Mouse (Mus musculus) MEL (cell line): ENCODE results near the gene Acta1. TPM values are rescaled to one million over a fixed set of nuclear protein-coding genes. Genes with fewer than 3 reads are reported as not detected.

ENCODE experiments used
- DNase-seq: peaks from one replicate; pipeline ENCODE4 v3.0.0; 2011; ENCODE audit warnings: low read depth, low spot score
- H3K27ac ChIP-seq: 2 replicates; pipeline ENCODE4 v1.5.1; 2012; ENCODE audit warnings: low read depth, mild to moderate bottlenecking, control low read depth, low read length, moderate library complexity; ENCODE audit not compliant: control insufficient read depth
- H3K27me3 ChIP-seq, 2 experiments: fragments of 150-350 bp in 1 of 2; sonication (generic) in 1 of 2; 2 replicates each; pipeline ENCODE4 v1.6.1; 2012; ENCODE audit warnings: low read length in 2 of 2, mild to moderate bottlenecking in 2 of 2, improper control_type of control experiment in 1 of 2, moderate library complexity in 1 of 2; ENCODE audit not compliant: insufficient read depth in 2 of 2, control insufficient read depth in 1 of 2
- H3K36me3 ChIP-seq, 2 experiments: 2 replicates each; pipeline ENCODE4 v1.6.1; 2012 to 2014; ENCODE audit warnings: low read length in 2 of 2, improper control_type of control experiment in 1 of 2, inconsistent platforms in 1 of 2, mild to moderate bottlenecking in 1 of 2; ENCODE audit not compliant: insufficient read depth in 2 of 2, control insufficient read depth in 1 of 2
- H3K4me1 ChIP-seq, 2 experiments: fragments of 150-350 bp in 1 of 2; sonication (generic) in 1 of 2; 2 replicates each; pipeline ENCODE4 v1.6.1; 2012; ENCODE audit warnings: low read length in 2 of 2, improper control_type of control experiment in 1 of 2, mild to moderate bottlenecking in 1 of 2; ENCODE audit not compliant: insufficient read depth in 2 of 2, control insufficient read depth in 1 of 2
- H3K4me3 ChIP-seq, 2 experiments: fragments of 150-350 bp in 1 of 2; sonication (generic) in 1 of 2; 2 replicates each; pipeline ENCODE4 v1.5.1; 2012; ENCODE audit warnings: low read depth in 2 of 2, low read length in 2 of 2, mild to moderate bottlenecking in 2 of 2, moderate library complexity in 2 of 2, control low read depth in 1 of 2, improper control_type of control experiment in 1 of 2; ENCODE audit not compliant: control insufficient read depth in 1 of 2, insufficient read depth in 1 of 2
- H3K79me2 ChIP-seq: 2 replicates; pipeline ENCODE4 v1.6.1; 2012; ENCODE audit warnings: mild to moderate bottlenecking, low read length, moderate library complexity; ENCODE audit not compliant: control insufficient read depth, poor library complexity, insufficient read depth
- H3K9ac ChIP-seq: 2 replicates; pipeline ENCODE4 v1.6.1; 2012; ENCODE audit warnings: low read depth, mild to moderate bottlenecking, control low read depth, low read length, moderate library complexity; ENCODE audit not compliant: control insufficient read depth, poor library complexity, severe bottlenecking
- H3K9me3 ChIP-seq: fragments of 150-350 bp; sonication (generic); replicated peaks from 2 replicates; pipeline ENCODE4 v1.6.1; 2012; ENCODE audit warnings: mild to moderate bottlenecking, low read length, improper control_type of control experiment, moderate library complexity; ENCODE audit not compliant: insufficient read depth
- BHLHE40 ChIP-seq: IDR thresholded peaks from 2 replicates; pipeline ENCODE4 v1.6.1; 2012; ENCODE audit warnings: low read depth, mild to moderate bottlenecking, inconsistent platforms, low read length, improper control_type of control experiment, borderline replicate concordance
- EP300 ChIP-seq, 2 experiments: IDR thresholded peaks; 2 replicates each; pipeline ENCODE4 v1.6.1; 2011; ENCODE audit warnings: improper control_type of control experiment in 2 of 2, low read length in 2 of 2, low read depth in 1 of 2, mild to moderate bottlenecking in 1 of 2
- ETS1 ChIP-seq: IDR thresholded peaks from 2 replicates; pipeline ENCODE4 v1.6.1; 2012; ENCODE audit warnings: low read depth, mild to moderate bottlenecking, inconsistent platforms, low read length, improper control_type of control experiment, moderate library complexity
- MAX ChIP-seq: IDR thresholded peaks from 2 replicates; pipeline ENCODE4 v1.6.1; 2011; ENCODE audit warnings: low read length, improper control_type of control experiment
- MAZ ChIP-seq: IDR thresholded peaks from 2 replicates; pipeline ENCODE4 v1.6.1; 2012; ENCODE audit warnings: low read depth, mild to moderate bottlenecking, inconsistent platforms, low read length, improper control_type of control experiment
- MYC ChIP-seq: IDR thresholded peaks from 2 replicates; pipeline ENCODE4 v1.6.1; 2011; ENCODE audit warnings: low read depth, mild to moderate bottlenecking, low read length, improper control_type of control experiment, moderate library complexity
- POLR2A ChIP-seq, 2 experiments: IDR thresholded peaks; 2 replicates each; pipeline ENCODE4 v1.6.1; 2011 to 2012; ENCODE audit warnings: low read length in 2 of 2, mild to moderate bottlenecking in 2 of 2, control low read depth in 1 of 2, improper control_type of control experiment in 1 of 2, low read depth in 1 of 2, moderate library complexity in 1 of 2; ENCODE audit not compliant: control insufficient read depth in 1 of 2, insufficient read depth in 1 of 2, poor library complexity in 1 of 2
- POLR2AphosphoS2 ChIP-seq: IDR thresholded peaks from 2 replicates; pipeline ENCODE4 v1.6.1; 2011; ENCODE audit warnings: low read length, improper control_type of control experiment
- POLR2AphosphoS5 ChIP-seq: IDR thresholded peaks from 2 replicates; pipeline ENCODE4 v1.6.1; 2012; ENCODE audit warnings: low read depth, borderline replicate concordance, mild to moderate bottlenecking, inconsistent platforms, low read length, moderate library complexity, mixed read lengths
- RCOR1 ChIP-seq: IDR thresholded peaks from 2 replicates; pipeline ENCODE4 v1.6.1; 2012; ENCODE audit warnings: low read depth, mild to moderate bottlenecking, inconsistent platforms, low read length, improper control_type of control experiment
- SIN3A ChIP-seq: IDR thresholded peaks from 2 replicates; pipeline ENCODE4 v1.6.1; 2012; ENCODE audit warnings: low read length, improper control_type of control experiment, inconsistent platforms
- SMC3 ChIP-seq: IDR thresholded peaks from 2 replicates; pipeline ENCODE4 v1.6.1; 2011; ENCODE audit warnings: low read depth, low read length, improper control_type of control experiment
- TAL1 ChIP-seq: IDR thresholded peaks from 2 replicates; pipeline ENCODE4 v1.6.1; 2012; ENCODE audit warnings: mild to moderate bottlenecking, inconsistent platforms, low read length, moderate library complexity, mixed read lengths
- TBP ChIP-seq: IDR thresholded peaks from 2 replicates; pipeline ENCODE4 v1.8.0; 2011; ENCODE audit warnings: low read depth, low read length, improper control_type of control experiment
- TCF12 ChIP-seq: IDR thresholded peaks from 2 replicates; pipeline ENCODE4 v1.6.1; 2014; ENCODE audit warnings: low read depth, mild to moderate bottlenecking, inconsistent platforms, low read length, improper control_type of control experiment, moderate library complexity
- UBTF ChIP-seq: IDR thresholded peaks from 2 replicates; pipeline ENCODE4 v1.6.1; 2012; ENCODE audit warnings: low read depth, mild to moderate bottlenecking, inconsistent platforms, low read length, improper control_type of control experiment, moderate library complexity, borderline replicate concordance; ENCODE audit not compliant: insufficient read depth
- USF1 ChIP-seq: IDR thresholded peaks from 2 replicates; pipeline ENCODE4 v1.6.1; 2014; ENCODE audit warnings: low read depth, mild to moderate bottlenecking, inconsistent platforms, low read length, improper control_type of control experiment, moderate library complexity
- ZKSCAN1 ChIP-seq: IDR thresholded peaks from 2 replicates; pipeline ENCODE4 v1.6.1; 2012; ENCODE audit warnings: low read depth, mild to moderate bottlenecking, inconsistent platforms, low read length, improper control_type of control experiment, moderate library complexity
- polyA plus RNA-seq, 2 experiments: library from polyadenylated mRNA; stranded (reverse) in 1 of 2; unstranded in 1 of 2; fragments of >175 nt in 1 of 2; fragments of >200 nt in 1 of 2; gene quantifications; 2 replicates each; pipeline versions ENCODE4 v1.2.1 to v1.2.4; 2012; ENCODE audit warnings: low replicate concordance in 2 of 2, low read depth in 1 of 2; ENCODE audit not compliant: insufficient read length in 2 of 2, insufficient read depth in 1 of 2, missing spikeins in 1 of 2
- total RNA-seq: library from RNA; depleted of rRNA; stranded (reverse); fragments of 300-350 nt; gene quantifications from 2 replicates; pipeline ENCODE4 v1.2.3, GENCODE M21; 2012

The Acta1 gene
- total and polyA plus RNA-seq, 3 experiments: 0.23 to 0.32 TPM; not detected in 1

- TF ChIP-seq TAL1: no peak
- no peak for TF ChIP-seq ETS1
- 0 out of 4 replicates have a peak, but pooled peaks of 1 of the 2 experiments have one; percentile 23 for TF ChIP-seq POLR2A (IDR thresholded peaks at IDR 0.05; ENCODE audit: control insufficient read depth in 1 of 2, insufficient read depth in 1 of 2, low read depth in 1 of 2, low read length in 2 of 2, poor library complexity in 1 of 2)
- no peak for TF ChIP-seq EP300 (IDR thresholded peaks at IDR 0.05; ENCODE audit: low read depth in 1 of 2, low read length in 2 of 2)
- no peak for TF ChIP-seq SMC3
- TF ChIP-seq, all 39 proteins: peak for 1
- no peak overlapping the region for H3K27ac ChIP-seq
- no peaks in the 10 kb centered on the region for H3K4me1 ChIP-seq
- no peaks in the 10 kb centered on the region for H3K79me2 ChIP-seq
- peaks cover 0 to 10% of the 10 kb centered on the region in 2 experiments; a peak in 2 of 4 replicates for H3K36me3 ChIP-seq
- H3K27me3 ChIP-seq: no peaks in the 10 kb centered on the region
- no peak overlapping the region for H3K4me3 ChIP-seq
- no peaks in the 10 kb centered on the region for H3K9me3 ChIP-seq
- H3K9ac ChIP-seq: no peak overlapping the region
- no peak for DNase-seq
These were observed 20.1 kb upstream of the Acta1 start for GRCm38 (mm10) chr8:123914635-123915034.

GRCm38 (mm10) chr8:123912265-123912664 is 17.7 kb upstream of the Acta1 start:
- Histone ChIP-seq H3K4me1 (no peaks in the 10 kb centered on the region), H3K36me3 (peaks cover 0 to 14% of the 10 kb centered on the region in 2 experiments; a peak in 2 of 4 replicates), H3K4me3 (no peak overlapping the region), H3K79me2 (no peaks in the 10 kb centered on the region), H3K27me3 (no peaks in the 10 kb centered on the region), H3K9me3 (no peaks in the 10 kb centered on the region), H3K27ac (no peak overlapping the region), H3K9ac (no peak overlapping the region)
- no peak for DNase-seq
- TF ChIP-seq EP300 (IDR thresholded peaks at IDR 0.05; ENCODE audit: low read depth in 1 of 2, low read length in 2 of 2): no peak
- TF ChIP-seq TCF12: no peak
- TF ChIP-seq MAZ: no peak
- TF ChIP-seq POLR2AphosphoS5: no peak
- TF ChIP-seq ZKSCAN1: no peak
- TF ChIP-seq RCOR1: no peak
- TF ChIP-seq UBTF: no peak
- no peak for TF ChIP-seq POLR2AphosphoS2
- no peak for TF ChIP-seq USF1
- no peak for TF ChIP-seq MYC
- no peak for TF ChIP-seq SIN3A
- no peak for TF ChIP-seq BHLHE40
- no peak for TF ChIP-seq POLR2A (IDR thresholded peaks at IDR 0.05; ENCODE audit: control insufficient read depth in 1 of 2, insufficient read depth in 1 of 2, low read depth in 1 of 2, low read length in 2 of 2, poor library complexity in 1 of 2)
- TF ChIP-seq MAX: no peak
- no peak for TF ChIP-seq TBP
